ENCODE assay signal across 10 mouse cellular contexts in genomic region chr7:64060051-64060450, GRCm38 (mm10).
DNase-seq lines count a peak whose midpoint lies in the region; ATAC-seq and TF ChIP-seq lines count a peak whose summit lies in the region.
"Had no signal": no experiment of that assay in that cellular context is flagged by ENCODE, and none has a peak within 500 bp of the region (broad histone marks: within the 10 kb centered on the region; RNA-seq: fewer than 3 reads in every experiment).

No protein-coding gene starts in this region.

- 0% methylated on average over 1 of the region's 1 CpGs for WGBS in cerebellum, adult 2 months
- 0% methylated on average over 1 of the region's 1 CpGs for WGBS in limb, embryonic 11.5 days
- WGBS in limb, embryonic 10.5 days, result 4% methylated on average over 1 of the region's 1 CpGs
- 13% methylated on average over 1 of the region's 1 CpGs for WGBS in kidney, embryonic 15.5 days

- peaks cover 26% of the 10 kb centered on the region for H3K4me1 ChIP-seq in cerebellum, adult 2 months (ENCODE audit: control insufficient read depth, insufficient read depth, low read length)
- no peaks in the 10 kb centered on the region for H3K4me1 ChIP-seq in limb, embryonic 11.5 days (ENCODE audit: control insufficient read depth, insufficient read depth, low read length)
- H3K4me1 ChIP-seq in limb, embryonic 10.5 days, result peaks cover 11% of the 10 kb centered on the region
- H3K4me1 ChIP-seq in kidney, embryonic 15.5 days, result peaks cover 4% of the 10 kb centered on the region; the same call in 1 of the 2 replicates

- TF ChIP-seq CTCF in cerebellum, adult 2 months (IDR thresholded peaks at IDR 0.05; ENCODE audit: borderline replicate concordance, insufficient read depth, low read depth, low read length), result peak; percentile 72

- H3K27me3 ChIP-seq in cerebellum, adult 2 months (ENCODE audit: control insufficient read depth, insufficient read depth, low read length), result no peaks in the 10 kb centered on the region
- H3K27me3 ChIP-seq in limb, embryonic 11.5 days (ENCODE audit: control insufficient read depth, insufficient read depth, low read length), result no peaks in the 10 kb centered on the region
- H3K27me3 ChIP-seq in limb, embryonic 10.5 days (ENCODE audit: low read depth, poor library complexity, severe bottlenecking), result no peaks in the 10 kb centered on the region
- H3K27me3 ChIP-seq in kidney, embryonic 15.5 days, result no peaks in the 10 kb centered on the region
- H3K27me3 ChIP-seq: heart, embryonic 13.5 days; megakaryocyte, embryonic 14.5 days had no signal

- no peak overlapping the region for H3K4me3 ChIP-seq in cerebellum, adult 2 months (replicated peaks; ENCODE audit: insufficient read depth, low read depth, low read length)
- H3K4me3 ChIP-seq in limb, embryonic 11.5 days (ENCODE audit: low read depth, low read length), result no peak overlapping the region
- no peak overlapping the region for H3K4me3 ChIP-seq in limb, embryonic 10.5 days
- no peak overlapping the region for H3K4me3 ChIP-seq in kidney, embryonic 15.5 days (replicated peaks)
- H3K4me3 ChIP-seq: heart, embryonic 13.5 days had no signal

- no peak overlapping the region for H3K4me2 ChIP-seq in limb, embryonic 11.5 days (ENCODE audit: low read depth, severe bottlenecking)
- H3K4me2 ChIP-seq in kidney, embryonic 15.5 days, result no peak overlapping the region
- H3K4me2 ChIP-seq: heart, embryonic 13.5 days had no signal

- H3K9me3 ChIP-seq in limb, embryonic 11.5 days (ENCODE audit: control insufficient read depth, low read length), result no peaks in the 10 kb centered on the region
- H3K9me3 ChIP-seq in limb, embryonic 10.5 days (replicated peaks), result no peaks in the 10 kb centered on the region
- no peaks in the 10 kb centered on the region for H3K9me3 ChIP-seq in kidney, embryonic 15.5 days (replicated peaks)
- H3K9me3 ChIP-seq: heart, embryonic 13.5 days; megakaryocyte, embryonic 14.5 days had no signal

- no peak for ATAC-seq in limb, embryonic 11.5 days (ENCODE audit: insufficient number of reproducible peaks, low FRiP score, low TSS enrichment, low read depth)
- ATAC-seq in kidney, embryonic 15.5 days (replicated peaks; ENCODE audit: low FRiP score), result no peak

- no peak overlapping the region for H3K9ac ChIP-seq in limb, embryonic 11.5 days (ENCODE audit: low read length)
- no peak overlapping the region for H3K9ac ChIP-seq in kidney, embryonic 15.5 days
- H3K9ac ChIP-seq: heart, embryonic 13.5 days had no signal

- no peak for TF ChIP-seq POLR2A in cerebellum, adult 2 months (IDR thresholded peaks at IDR 0.05; ENCODE audit: borderline replicate concordance, insufficient read depth, low read length)

- H3K36me3 ChIP-seq in limb, embryonic 11.5 days (ENCODE audit: control insufficient read depth, insufficient read depth, low read length), result no peaks in the 10 kb centered on the region
- no peaks in the 10 kb centered on the region for H3K36me3 ChIP-seq in limb, embryonic 10.5 days
- no peaks in the 10 kb centered on the region for H3K36me3 ChIP-seq in kidney, embryonic 15.5 days
- H3K36me3 ChIP-seq: heart, embryonic 13.5 days had no signal

- no peak overlapping the region for H3K27ac ChIP-seq in cerebellum, adult 2 months (ENCODE audit: insufficient read depth, low read length)
- no peak overlapping the region for H3K27ac ChIP-seq in limb, embryonic 11.5 days (replicated peaks; ENCODE audit: low read depth, low read length)
- no peak overlapping the region for H3K27ac ChIP-seq in limb, embryonic 10.5 days
- no peak overlapping the region for H3K27ac ChIP-seq in kidney, embryonic 15.5 days
- H3K27ac ChIP-seq: heart, embryonic 13.5 days had no signal

- peak in 1 of 2 experiments; percentile 43 for DNase-seq in cerebellum, adult 2 months
- no peak for DNase-seq in cerebellum, adult 8-10 months
- DNase-seq in limb, embryonic 11.5 days (ENCODE audit: low spot score), result peak; percentile 42
- no peak for DNase-seq in limb, embryonic 10.5 days (ENCODE audit: low spot score)
- peak; percentile 82 for DNase-seq in ZHBTc4 (ENCODE audit: low read depth, low spot score)
- DNase-seq in lung, postnatal 14 days, result peak; percentile 44
- DNase-seq in urinary bladder, adult 2 months (ENCODE audit: low spot score), result no peak

Comparison
In these comparisons a context has a peak if more than half of its experiments do, and no peak if none do; other contexts are left out.
1. DNase-seq: peak in limb, embryonic 11.5 days (single experiment), ZHBTc4 (single experiment) and lung, postnatal 14 days (single experiment); none in cerebellum, adult 8-10 months (single experiment), limb, embryonic 10.5 days (single experiment) and urinary bladder, adult 2 months (single experiment).